Mouse (Mus musculus) liver, embryonic 13.5 days (tissue): ENCODE data around the gene Map1lc3a. TPM values are rescaled to one million over a fixed set of nuclear protein-coding genes. Genes with fewer than 3 reads are reported as not detected.

ENCODE experiments used
- ATAC-seq: fragments of 200-750 bp; cut with Nextera tagmentation; 2 replicates; pipeline ENCODE4 v1.8.0; 2017; ENCODE audit warnings: low read depth, mild to moderate bottlenecking, moderate number of reproducible peaks, moderate library complexity
- DNase-seq: peaks from one replicate; pipeline ENCODE4 v3.0.0; 2022
- H3K27ac ChIP-seq: fragments of 300-500 bp; sonication (generic); 2 replicates; pipeline ENCODE4 v1.5.1; 2015; ENCODE audit warnings: moderate library complexity, mild to moderate bottlenecking, inconsistent platforms
- H3K27me3 ChIP-seq: fragments of 300-500 bp; sonication (generic); 2 replicates; pipeline ENCODE4 v1.6.1; 2015; ENCODE audit warnings: mild to moderate bottlenecking, inconsistent platforms
- H3K36me3 ChIP-seq: fragments of 300-500 bp; sonication (generic); 2 replicates; pipeline ENCODE4 v1.6.1; 2015; ENCODE audit warnings: mild to moderate bottlenecking, inconsistent platforms
- H3K4me1 ChIP-seq: fragments of 300-500 bp; sonication (generic); replicated peaks from 2 replicates; pipeline ENCODE4 v1.6.1; 2015; ENCODE audit warnings: inconsistent platforms
- H3K4me2 ChIP-seq: fragments of 300-500 bp; sonication (generic); 2 replicates; pipeline ENCODE4 v1.6.1; 2015; ENCODE audit warnings: inconsistent platforms, mild to moderate bottlenecking, moderate library complexity
- H3K4me3 ChIP-seq: fragments of 300-500 bp; sonication (generic); replicated peaks from 2 replicates; pipeline ENCODE4 v1.5.1; 2015; ENCODE audit warnings: mild to moderate bottlenecking, inconsistent platforms
- H3K9ac ChIP-seq: fragments of 300-500 bp; sonication (generic); 2 replicates; pipeline ENCODE4 v1.6.1; 2015; ENCODE audit warnings: mild to moderate bottlenecking, inconsistent platforms
- H3K9me3 ChIP-seq: fragments of 300-500 bp; sonication (generic); replicated peaks from 2 replicates; pipeline ENCODE4 v1.6.1; 2016; ENCODE audit warnings: inconsistent platforms
- WGBS: fragments of 180-500 bp; shearing (Covaris S2); methylation state at CpG from one replicate; pipeline ENCODE4 v1.1.7; 2015; ENCODE audit not compliant: insufficient replicate concordance; 5-methylcytosine and 5-hydroxymethylcytosine counted together
- polyA plus RNA-seq: library from polyadenylated mRNA; unstranded; fragments of >200 nt; fragmentation: Nextera tagmentation; extraction: Ambion mirVana; gene quantifications from 2 replicates; pipeline ENCODE4 v1.2.1, GENCODE M21; 2015

Map1lc3a gene
- polyA plus RNA-seq, 1 experiment from 2014 or later = 23.4 TPM

DNA sequence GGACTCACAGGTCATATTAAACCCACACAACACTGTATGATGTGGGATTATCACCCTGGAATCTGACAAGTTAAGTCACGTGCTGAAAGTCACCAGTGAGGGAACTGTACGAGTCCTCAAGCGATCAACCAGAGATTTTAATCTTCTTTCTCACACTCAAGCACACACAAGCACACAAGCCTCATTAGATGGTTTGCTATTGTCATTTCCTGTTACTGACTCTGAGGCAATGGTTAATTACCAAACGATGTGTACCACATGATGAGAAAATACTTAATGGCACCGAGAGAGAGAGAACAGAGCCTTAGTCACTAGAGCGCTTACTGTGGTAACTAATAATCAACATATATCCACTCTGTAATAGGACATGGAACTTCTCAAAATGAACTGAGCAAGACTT, 9.6 kb downstream of the Map1lc3a start:
- DNase-seq (no peak), ATAC-seq (no peak)
- Histone ChIP-seq H3K27me3 (no peaks in the 10 kb centered on the region), H3K36me3 (peaks cover 11% of the 10 kb centered on the region), H3K9ac (no peak overlapping the region), H3K4me1 (peaks cover 14% of the 10 kb centered on the region), H3K9me3 (no peaks in the 10 kb centered on the region), H3K27ac (no peak overlapping the region), H3K4me3 (no peak overlapping the region), H3K4me2 (no peak overlapping the region)
- 75% methylated on average over 6 of the region's 6 CpGs for WGBS

DNA sequence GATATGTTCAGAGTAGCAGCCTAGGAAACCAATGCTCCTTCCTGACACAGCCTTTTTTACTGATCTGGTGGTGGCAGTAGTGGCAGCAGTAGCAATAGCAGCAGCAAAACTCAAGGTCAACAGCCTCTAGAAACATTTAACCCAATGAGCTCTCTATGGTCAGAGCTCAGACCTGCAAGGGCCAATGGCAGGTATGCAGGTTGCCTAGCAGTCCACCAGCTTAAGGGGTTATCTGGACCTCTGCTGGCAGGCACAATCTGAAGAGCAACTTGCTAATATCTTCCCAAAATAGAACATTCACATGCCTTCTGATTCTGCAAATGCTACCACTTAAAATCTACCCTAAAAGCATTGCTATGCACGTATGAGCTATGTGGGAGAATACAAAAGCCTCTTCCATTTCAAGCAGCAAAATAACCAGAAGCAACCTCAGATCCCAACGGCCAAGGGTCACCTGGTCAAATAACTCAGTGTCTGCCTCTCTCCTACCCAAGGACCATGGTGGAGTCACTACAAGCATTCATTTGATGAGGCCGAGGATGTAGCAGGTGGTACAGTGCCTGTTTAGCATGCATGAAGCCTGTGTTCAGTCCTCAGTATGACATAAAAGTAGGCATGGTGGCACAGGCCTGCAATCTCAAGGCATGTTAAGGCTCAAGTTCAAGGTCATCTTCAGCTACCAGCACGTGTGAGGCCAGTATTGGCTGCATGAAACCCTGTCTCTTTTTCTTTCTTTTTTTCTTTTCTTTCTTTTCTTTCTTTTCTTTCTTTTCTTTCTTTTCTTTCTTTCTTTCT, 11.6 kb downstream of the Map1lc3a start:
- WGBS = 72% methylated on average over 4 of the region's 4 CpGs
- no peak overlapping the region for H3K9ac ChIP-seq
- H3K27me3 ChIP-seq = no peaks in the 10 kb centered on the region
- H3K4me3 ChIP-seq = no peak overlapping the region
- H3K36me3 ChIP-seq = peaks cover 28% of the 10 kb centered on the region
- peaks cover 14% of the 10 kb centered on the region for H3K4me1 ChIP-seq
- no peaks in the 10 kb centered on the region for H3K9me3 ChIP-seq
- no peak overlapping the region for H3K27ac ChIP-seq
- ATAC-seq (no peak), DNase-seq (no peak)
- H3K4me2 ChIP-seq = no peak overlapping the region

DNA sequence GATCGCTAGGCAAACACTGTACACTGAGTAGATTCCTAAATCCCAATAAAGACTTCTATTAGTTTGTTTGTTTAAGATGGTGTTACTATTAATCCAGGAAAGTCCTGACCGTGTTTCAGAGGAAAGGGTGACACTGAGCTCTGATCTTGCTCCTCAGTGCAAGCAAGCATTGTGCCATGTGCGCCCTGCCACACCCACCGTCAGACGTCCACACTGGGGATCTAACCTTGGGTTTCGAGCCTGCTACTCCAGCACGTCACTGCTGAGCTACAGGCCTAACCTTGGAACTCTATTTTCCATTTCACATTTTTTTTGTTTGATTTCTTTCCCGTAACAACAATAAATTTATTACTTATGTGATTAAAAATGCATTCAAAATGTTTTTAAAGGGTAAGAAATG, 14.0 kb downstream of the Map1lc3a start:
- Histone ChIP-seq H3K36me3 (peaks cover 38% of the 10 kb centered on the region), H3K4me2 (no peak overlapping the region), H3K27ac (no peak overlapping the region), H3K27me3 (no peaks in the 10 kb centered on the region), H3K4me3 (no peak overlapping the region), H3K4me1 (peaks cover 14% of the 10 kb centered on the region), H3K9me3 (no peaks in the 10 kb centered on the region), H3K9ac (no peak overlapping the region)
- DNase-seq (no peak), ATAC-seq (no peak)
- 85% methylated on average over 8 of the region's 8 CpGs for WGBS

DNA sequence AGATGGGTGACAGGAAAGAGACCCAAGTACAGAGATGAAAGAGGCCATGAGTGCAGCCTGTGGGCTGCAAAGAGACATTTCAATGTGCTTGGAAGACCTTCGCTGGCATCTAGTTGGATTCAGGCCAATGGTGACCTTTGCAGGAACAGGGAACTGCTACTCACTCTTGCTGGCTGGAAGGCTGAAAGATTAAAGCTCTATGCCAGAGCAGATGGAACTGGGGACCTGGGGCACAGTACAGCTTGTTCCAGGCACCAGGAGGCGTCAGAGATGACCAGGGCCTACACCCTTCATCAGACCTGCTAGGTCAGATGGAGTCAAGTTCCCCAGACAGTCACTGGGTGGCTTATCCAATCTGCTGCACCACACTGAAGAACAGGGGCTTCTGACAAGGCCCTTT, 17.3 kb downstream of the Map1lc3a start:
- no peak for DNase-seq
- Histone ChIP-seq H3K27ac (no peak overlapping the region), H3K4me3 (no peak overlapping the region), H3K4me2 (no peak overlapping the region), H3K4me1 (no peaks in the 10 kb centered on the region), H3K9ac (no peak overlapping the region), H3K9me3 (no peaks in the 10 kb centered on the region), H3K27me3 (no peaks in the 10 kb centered on the region), H3K36me3 (peaks cover 68% of the 10 kb centered on the region)
- WGBS = 77% methylated on average over 2 of the region's 2 CpGs
- ATAC-seq = no peak

DNA sequence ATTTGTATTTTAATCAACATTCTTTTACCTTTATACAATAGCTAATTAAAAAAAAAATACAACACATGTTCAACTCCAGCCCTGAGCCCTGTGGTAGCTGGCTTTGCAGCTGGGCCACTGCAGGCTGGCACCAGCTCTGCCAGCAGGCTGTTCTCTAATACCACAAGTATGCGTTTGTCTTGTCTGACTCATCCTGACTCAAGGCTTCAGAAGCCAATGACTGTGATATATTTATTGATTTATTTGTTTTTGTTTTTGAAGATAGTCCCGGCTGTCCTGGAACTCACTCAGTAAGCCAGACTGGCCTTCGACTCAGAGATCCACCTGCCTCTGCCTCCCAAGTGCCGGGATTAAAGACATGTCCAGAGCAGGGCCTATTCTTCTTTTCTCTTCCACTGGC, 17.8 kb downstream of the Map1lc3a start:
- DNase-seq (no peak), ATAC-seq (no peak)
- WGBS = 80% methylated on average over 4 of the region's 4 CpGs
- Histone ChIP-seq H3K9me3 (no peaks in the 10 kb centered on the region), H3K27ac (no peak overlapping the region), H3K4me3 (no peak overlapping the region), H3K9ac (no peak overlapping the region), H3K36me3 (peaks cover 74% of the 10 kb centered on the region), H3K4me1 (no peaks in the 10 kb centered on the region), H3K27me3 (no peaks in the 10 kb centered on the region), H3K4me2 (no peak overlapping the region)

DNA sequence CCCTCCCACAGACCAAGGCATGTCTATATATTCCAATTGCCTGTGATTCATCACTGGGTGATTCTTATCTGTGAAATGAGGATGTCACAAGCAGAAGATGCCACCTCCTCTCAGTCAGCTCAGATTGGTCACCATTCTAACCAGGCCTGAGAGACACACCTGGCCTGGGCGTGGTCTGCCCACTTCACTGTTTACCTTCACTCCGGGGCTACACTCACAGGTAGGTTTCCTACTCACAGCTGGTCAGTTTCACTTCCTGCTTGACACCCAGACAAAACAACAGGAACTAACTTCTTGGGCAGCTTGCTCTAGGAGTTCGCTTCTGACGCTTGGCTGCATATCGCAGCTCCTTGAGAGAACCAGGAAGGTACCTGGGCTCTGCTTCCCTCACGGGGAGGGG, 19.4 kb downstream of the Map1lc3a start:
- no peaks in the 10 kb centered on the region for H3K4me1 ChIP-seq
- H3K9ac ChIP-seq = no peak overlapping the region
- H3K27me3 ChIP-seq = no peaks in the 10 kb centered on the region
- no peaks in the 10 kb centered on the region for H3K9me3 ChIP-seq
- WGBS = 83% methylated on average over 6 of the region's 6 CpGs
- ATAC-seq = no peak
- no peak overlapping the region for H3K4me3 ChIP-seq
- H3K4me2 ChIP-seq = no peak overlapping the region
- DNase-seq = no peak
- H3K27ac ChIP-seq = no peak overlapping the region
- peaks cover 79% of the 10 kb centered on the region for H3K36me3 ChIP-seq

DNA sequence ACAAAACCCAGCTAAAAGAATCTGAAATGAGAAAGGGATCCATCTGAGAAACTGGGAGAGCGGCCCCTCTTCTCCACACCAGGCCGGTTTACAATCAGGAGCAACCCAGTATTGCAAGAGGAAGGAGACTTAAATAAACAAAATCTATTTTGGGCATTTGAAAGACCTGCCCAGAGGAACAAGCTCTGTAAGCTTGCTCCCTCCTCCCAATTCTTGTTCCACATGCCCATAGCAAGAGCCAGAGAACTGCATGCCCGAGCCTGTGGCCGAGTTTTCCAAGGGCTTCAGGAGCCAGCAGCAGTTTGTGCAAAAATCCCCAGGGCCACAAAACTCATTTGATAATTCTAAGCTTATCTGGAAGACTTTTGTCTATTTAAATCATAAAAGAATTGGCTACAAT, 23.5 kb downstream of the Map1lc3a start:
- H3K36me3 ChIP-seq = peaks cover 62% of the 10 kb centered on the region
- ATAC-seq (no peak), DNase-seq (no peak)
- H3K9me3 ChIP-seq = no peaks in the 10 kb centered on the region
- H3K27me3 ChIP-seq = no peaks in the 10 kb centered on the region
- WGBS = 76% methylated on average over 4 of the region's 4 CpGs
- H3K9ac ChIP-seq = no peak overlapping the region
- H3K27ac ChIP-seq = no peak overlapping the region
- no peak overlapping the region for H3K4me3 ChIP-seq
- H3K4me2 ChIP-seq = no peak overlapping the region
- H3K4me1 ChIP-seq = no peaks in the 10 kb centered on the region

DNA sequence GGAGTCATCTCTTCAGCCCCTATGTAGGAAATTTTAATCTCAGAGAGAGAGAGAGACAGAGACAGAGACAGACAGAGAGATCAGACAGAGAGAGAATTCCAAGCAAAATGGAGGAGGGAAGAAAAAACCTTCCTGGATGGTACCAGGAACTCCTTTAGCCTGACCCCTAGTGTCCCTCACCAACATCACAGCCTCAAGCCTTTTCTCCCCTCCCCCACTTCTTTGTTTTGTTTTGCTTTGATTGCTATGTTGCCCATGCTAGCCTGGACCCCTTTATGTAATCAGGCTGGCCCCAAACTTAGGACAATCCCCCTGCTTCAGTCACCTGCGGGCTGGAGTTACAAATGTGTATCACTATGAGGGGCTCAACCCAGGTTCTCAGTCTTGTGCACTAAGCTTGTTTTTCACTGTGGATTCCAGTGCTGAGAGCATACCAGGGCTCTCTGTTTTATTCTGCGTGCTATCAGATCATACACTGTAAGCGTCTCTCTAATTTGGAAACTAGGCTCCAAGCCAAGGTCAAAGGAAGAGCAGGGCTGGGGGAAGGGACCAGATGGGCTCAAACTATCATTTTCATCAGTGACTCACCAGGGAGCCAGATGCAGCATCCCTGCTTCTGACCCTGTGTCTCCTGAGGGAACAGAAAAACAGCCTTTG, 33.0 kb downstream of the Map1lc3a start:
- Histone ChIP-seq H3K4me2 (no peak overlapping the region), H3K9ac (no peak overlapping the region), H3K27ac (no peak overlapping the region), H3K36me3 (peaks cover 19% of the 10 kb centered on the region), H3K4me3 (no peak overlapping the region), H3K4me1 (no peaks in the 10 kb centered on the region), H3K9me3 (no peaks in the 10 kb centered on the region), H3K27me3 (no peaks in the 10 kb centered on the region)
- no peak for ATAC-seq
- 59% methylated on average over 3 of the region's 3 CpGs for WGBS
- DNase-seq = no peak

DNA sequence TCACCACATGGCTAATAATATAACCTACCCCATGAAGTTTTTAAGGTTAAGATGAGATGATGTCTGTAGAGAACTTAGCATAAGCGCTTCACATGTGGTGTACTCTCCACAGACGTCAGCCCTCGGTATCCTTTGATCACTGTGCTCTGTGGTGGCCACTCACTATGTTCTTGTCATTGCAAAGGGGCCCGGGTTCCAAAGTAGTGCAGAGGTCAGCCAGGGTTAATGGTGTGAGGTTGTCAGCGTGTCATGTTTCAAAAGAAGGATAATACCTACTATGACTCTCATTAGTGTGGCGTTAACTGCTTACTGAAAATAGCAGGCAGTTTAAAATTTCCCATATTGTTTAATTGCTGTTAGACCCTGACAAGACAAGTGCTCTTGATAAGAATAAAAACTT, 37.6 kb downstream of the Map1lc3a start:
- 80% methylated on average over 6 of the region's 6 CpGs for WGBS
- Histone ChIP-seq H3K4me3 (no peak overlapping the region), H3K9me3 (no peaks in the 10 kb centered on the region), H3K27me3 (no peaks in the 10 kb centered on the region), H3K9ac (no peak overlapping the region), H3K4me1 (no peaks in the 10 kb centered on the region), H3K27ac (no peak overlapping the region), H3K36me3 (peaks cover 16% of the 10 kb centered on the region), H3K4me2 (no peak overlapping the region)
- DNase-seq (no peak), ATAC-seq (no peak)

DNA sequence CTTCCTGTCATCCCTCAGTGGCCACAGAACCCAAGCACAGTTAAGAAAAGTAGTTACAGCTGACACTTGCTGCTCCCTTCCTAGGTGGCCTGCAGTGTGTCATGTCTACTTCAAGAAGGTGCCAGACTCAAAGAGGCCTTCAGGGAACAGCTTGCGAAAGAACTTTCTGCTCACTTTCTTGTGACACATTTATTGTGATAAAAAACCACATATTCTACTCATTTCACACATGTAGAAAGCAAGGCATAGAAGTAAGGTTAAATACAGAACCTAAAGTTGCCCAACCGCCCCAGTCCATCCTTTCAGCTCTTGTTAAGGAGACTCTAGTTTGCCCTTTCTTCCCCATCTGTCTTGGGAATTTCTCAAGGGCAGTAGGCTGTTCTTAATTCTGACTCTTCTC, 42.5 kb downstream of the Map1lc3a start:
- 80% methylated on average over 2 of the region's 2 CpGs for WGBS
- H3K4me3 ChIP-seq = no peak overlapping the region
- H3K4me1 ChIP-seq = no peaks in the 10 kb centered on the region
- DNase-seq = no peak
- H3K4me2 ChIP-seq = no peak overlapping the region
- H3K27me3 ChIP-seq = no peaks in the 10 kb centered on the region
- H3K27ac ChIP-seq = no peak overlapping the region
- no peaks in the 10 kb centered on the region for H3K9me3 ChIP-seq
- H3K9ac ChIP-seq = no peak overlapping the region
- no peak for ATAC-seq
- peaks cover 5% of the 10 kb centered on the region; the same call in 1 of the 2 replicates for H3K36me3 ChIP-seq

DNA sequence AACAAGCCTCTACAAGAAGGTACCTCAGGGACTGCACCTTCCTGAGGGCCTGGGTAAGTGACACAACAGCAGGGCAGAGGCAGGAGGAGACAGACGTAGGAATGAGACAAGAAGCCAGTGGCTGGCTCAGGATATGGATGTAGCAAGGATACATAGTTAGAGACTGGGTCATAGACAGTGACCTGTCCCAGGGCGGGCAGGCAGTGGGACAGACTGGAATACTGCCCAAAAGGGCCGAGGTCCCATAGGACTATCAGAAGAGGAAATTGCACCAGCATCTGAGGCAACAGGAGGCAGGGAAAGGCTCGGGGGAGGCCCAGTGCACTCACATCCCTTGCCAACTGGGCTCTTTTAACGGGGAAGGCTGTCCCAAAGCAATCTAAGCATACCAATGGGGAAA, 44.5 kb downstream of the Map1lc3a start:
- H3K9ac ChIP-seq = no peak overlapping the region
- ATAC-seq (no peak), DNase-seq (no peak)
- WGBS = 59% methylated on average over 5 of the region's 5 CpGs
- no peak overlapping the region for H3K4me2 ChIP-seq
- H3K36me3 ChIP-seq = peaks cover 4% of the 10 kb centered on the region; the same call in 1 of the 2 replicates
- H3K4me1 ChIP-seq = no peaks in the 10 kb centered on the region
- H3K27ac ChIP-seq = no peak overlapping the region
- H3K9me3 ChIP-seq = no peaks in the 10 kb centered on the region
- H3K4me3 ChIP-seq = no peak overlapping the region
- H3K27me3 ChIP-seq = no peaks in the 10 kb centered on the region

DNA sequence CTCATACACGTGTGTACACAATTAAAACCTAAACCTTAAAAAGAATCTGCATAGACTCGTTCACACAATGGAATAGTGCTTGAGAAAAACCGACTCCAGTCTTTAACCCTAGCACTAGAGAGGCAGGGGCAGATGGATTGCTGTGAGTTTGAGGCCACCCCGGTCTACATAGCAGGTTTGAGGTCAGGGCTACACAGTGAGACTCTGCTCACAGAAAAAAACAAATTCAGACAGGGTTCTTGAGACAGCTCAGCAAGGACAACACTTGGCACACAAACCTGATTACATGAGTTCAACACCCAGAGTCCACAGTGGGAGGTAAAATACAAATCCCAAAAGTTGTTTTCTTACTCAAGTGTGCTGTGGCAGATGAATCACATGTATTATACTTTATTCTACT, 49.9 kb downstream of the Map1lc3a start:
- Histone ChIP-seq H3K36me3 (peaks cover 23% of the 10 kb centered on the region), H3K9me3 (no peaks in the 10 kb centered on the region), H3K27me3 (no peaks in the 10 kb centered on the region), H3K4me1 (no peaks in the 10 kb centered on the region), H3K9ac (no peak overlapping the region), H3K27ac (no peak overlapping the region), H3K4me2 (no peak overlapping the region), H3K4me3 (no peak overlapping the region)
- WGBS = 77% methylated on average over 4 of the region's 4 CpGs
- DNase-seq (no peak), ATAC-seq (no peak)
